Mouse (Mus musculus) hindbrain, embryonic 10.5 days (tissue): Measurements from ENCODE around the gene Myo1a. TPM values are rescaled to one million over a fixed set of nuclear protein-coding genes. Genes with fewer than 3 reads are reported as not detected.
"Not testable (repeated sequence)": the region's sequence is repeated elsewhere in the genome, so short reads cannot be mapped to it uniquely, and the experiment has no call there.

Experiments used
- DNase-seq: peaks from one replicate; pipeline ENCODE4 v3.0.0-alpha.2; 2017; ENCODE audit warnings: low spot score
- H3K27ac ChIP-seq: fragments of 300-500 bp; sonication (generic); 2 replicates; pipeline ENCODE4 v1.5.1; 2016; ENCODE audit warnings: mild to moderate bottlenecking, moderate library complexity
- H3K27me3 ChIP-seq: fragments of 300-500 bp; sonication (generic); 2 replicates; pipeline ENCODE4 v1.6.1; 2016; ENCODE audit warnings: mild to moderate bottlenecking; ENCODE audit not compliant: poor library complexity, insufficient read depth, severe bottlenecking
- H3K36me3 ChIP-seq: fragments of 300-500 bp; sonication (generic); 2 replicates; pipeline ENCODE4 v1.6.1; 2016; ENCODE audit warnings: mild to moderate bottlenecking, moderate library complexity
- H3K4me1 ChIP-seq: fragments of 300-500 bp; sonication (generic); replicated peaks from 2 replicates; pipeline ENCODE4 v1.6.1; 2016; ENCODE audit warnings: mild to moderate bottlenecking
- H3K4me3 ChIP-seq: fragments of 300-500 bp; sonication (generic); 2 replicates; pipeline ENCODE4 v1.5.1; 2016; ENCODE audit warnings: mild to moderate bottlenecking, moderate library complexity
- H3K9me3 ChIP-seq: fragments of 300-500 bp; sonication (generic); 2 replicates; pipeline ENCODE4 v1.6.1; 2016; ENCODE audit warnings: mild to moderate bottlenecking, moderate library complexity
- WGBS: fragments of 180-500 bp; shearing (Covaris S2); methylation state at CpG from one replicate; pipeline ENCODE4 v1.1.7; 2016; 5-methylcytosine and 5-hydroxymethylcytosine counted together
- polyA plus RNA-seq: library from polyadenylated mRNA; unstranded; fragments of >200 nt; fragmentation: Nextera tagmentation; extraction: Ambion mirVana; gene quantifications from 2 replicates; pipeline ENCODE4 v1.2.1, GENCODE M21; 2016

Myo1a gene
- polyA plus RNA-seq, 1 experiment from 2014 or later = 0.51 TPM

DNA sequence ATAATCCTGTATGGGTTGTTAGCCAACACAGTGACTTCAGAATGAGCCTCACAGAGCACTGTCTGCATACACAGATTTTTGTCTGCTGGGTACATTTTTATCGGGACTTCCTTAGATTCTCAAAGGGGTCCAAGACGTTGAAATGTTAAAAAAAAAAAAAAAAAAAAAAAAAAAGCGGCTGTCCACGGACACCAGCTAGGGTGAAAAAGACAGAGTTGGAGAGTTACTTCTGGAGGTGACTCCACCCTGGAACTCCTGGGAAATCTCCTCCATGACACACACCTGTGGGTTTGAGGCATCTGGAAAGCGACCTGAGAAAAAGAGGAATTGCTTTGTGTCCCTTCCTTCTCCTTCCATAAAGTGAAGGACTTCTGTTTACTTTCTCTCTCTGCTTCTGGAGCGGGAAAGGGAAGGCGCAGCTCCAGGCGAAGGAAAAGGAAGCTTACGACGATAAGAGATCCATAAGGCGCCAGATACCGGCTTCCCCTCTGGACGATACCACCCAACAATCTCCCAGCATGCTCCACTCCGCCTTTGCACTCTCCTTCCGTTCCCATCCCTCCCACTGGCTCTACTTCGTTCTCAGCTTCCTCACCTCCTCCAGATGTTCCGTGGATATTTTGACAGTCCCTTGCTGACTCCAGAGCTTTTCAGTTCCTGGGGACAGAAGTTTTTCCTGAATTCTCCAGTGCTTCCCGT is 50.9 kb downstream of the Myo1a start:
- Histone ChIP-seq H3K27me3 (no peaks in the 10 kb centered on the region), H3K4me3 (peak overlapping the region; percentile 26)
- WGBS = 53% methylated on average over 18 of the region's 18 CpGs

DNA sequence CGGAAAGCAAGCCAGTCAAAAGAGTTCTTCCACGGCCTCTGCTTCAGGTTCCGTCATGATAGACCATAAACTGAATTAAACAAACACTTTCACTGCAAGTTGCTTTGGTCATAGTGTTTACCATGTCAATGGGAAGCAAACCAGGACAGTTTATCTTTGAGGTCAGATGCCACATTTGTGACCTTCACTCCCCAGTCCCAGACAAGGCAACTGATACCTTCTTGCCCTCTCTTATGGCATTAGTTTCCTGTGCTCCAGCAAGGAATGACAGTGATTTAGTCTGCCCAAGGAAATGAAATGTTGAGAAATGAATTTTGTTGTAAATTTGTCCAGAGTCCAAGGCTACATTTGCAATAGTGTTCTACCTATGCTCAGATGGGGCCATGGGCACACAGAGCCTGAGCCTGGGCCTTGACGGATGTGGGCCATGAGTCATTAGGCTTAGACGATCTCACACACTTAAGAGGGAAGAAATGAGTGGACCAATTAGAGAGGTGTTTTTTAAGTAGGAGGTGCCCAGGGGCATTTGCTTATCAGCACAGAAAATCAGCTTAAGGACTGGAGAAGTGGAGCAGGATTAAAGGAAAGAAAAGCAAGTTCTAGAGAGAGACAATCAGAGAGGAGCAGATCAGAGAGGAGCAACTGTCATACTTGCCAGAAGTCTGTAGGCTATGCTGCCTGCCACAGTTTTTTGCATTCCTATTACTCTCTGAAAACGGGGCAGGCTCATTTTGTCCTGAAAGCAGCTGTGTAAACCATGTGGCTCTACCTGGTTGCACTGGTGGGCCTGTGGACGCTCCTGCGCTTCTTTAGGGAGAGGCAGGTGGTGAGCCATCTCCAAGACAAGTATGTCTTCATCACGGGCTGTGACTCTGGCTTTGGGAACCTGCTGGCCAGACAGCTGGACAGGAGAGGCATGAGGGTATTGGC is 54.5 kb downstream of the Myo1a start, which contains the start of the genes Rdh1 and Rdh16f1:
Gene Rdh1, plus strand, starts transcription at position 541 of the 930 bp plus-strand sequence.
Gene Rdh16f1, plus strand, starts transcription at position 607 of the 930 bp plus-strand sequence.
- H3K9me3 ChIP-seq = no peaks in the 10 kb centered on the region
- no peak for DNase-seq
- no peak within 1 kb of the TSS for H3K4me3 ChIP-seq
- H3K4me1 ChIP-seq = 0 out of 2 replicates have a peak, but pooled peaks cover 6% of the 10 kb centered on the region
- H3K27ac ChIP-seq = no peak within 1 kb of the TSS
- H3K27me3 ChIP-seq = no peaks in the 10 kb centered on the region
- H3K36me3 ChIP-seq = no peaks in the 10 kb centered on the region
- WGBS = 81% methylated on average over 9 of the region's 9 CpGs

More for the DNA sequence above, 50.9 kb downstream of the Myo1a start:
- DNase-seq = no peak
- Histone ChIP-seq H3K27ac (no peak overlapping the region), H3K9me3 (no peaks in the 10 kb centered on the region), H3K4me1 (peaks cover 6% of the 10 kb centered on the region; the same call in 1 of the 2 replicates), H3K36me3 (no peaks in the 10 kb centered on the region)

DNA sequence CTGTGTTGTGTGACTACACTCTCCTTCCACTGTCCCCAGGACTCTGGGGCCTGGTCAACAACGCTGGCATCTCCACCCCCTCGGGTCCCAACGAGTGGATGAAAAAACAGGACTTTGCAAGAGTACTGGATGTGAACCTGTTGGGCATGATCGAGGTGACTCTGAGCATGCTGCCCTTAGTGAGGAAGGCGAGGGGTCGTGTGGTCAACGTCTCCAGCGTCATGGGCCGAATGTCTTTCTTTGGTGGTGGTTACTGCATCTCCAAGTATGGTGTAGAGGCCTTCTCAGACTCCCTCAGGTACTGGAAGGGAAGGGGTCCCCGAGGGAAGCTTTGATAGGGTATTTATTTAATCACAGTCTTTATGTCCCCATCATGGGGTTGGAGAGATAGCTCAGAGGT is 58.0 kb downstream of the Myo1a start:
- DNase-seq, H3K4me3 ChIP-seq, H3K27ac ChIP-seq, H3K36me3 ChIP-seq, H3K9me3 ChIP-seq, H3K27me3 ChIP-seq, H3K4me1 ChIP-seq: not testable (repeated sequence)
- WGBS = 89% methylated on average over 10 of the region's 10 CpGs

DNA sequence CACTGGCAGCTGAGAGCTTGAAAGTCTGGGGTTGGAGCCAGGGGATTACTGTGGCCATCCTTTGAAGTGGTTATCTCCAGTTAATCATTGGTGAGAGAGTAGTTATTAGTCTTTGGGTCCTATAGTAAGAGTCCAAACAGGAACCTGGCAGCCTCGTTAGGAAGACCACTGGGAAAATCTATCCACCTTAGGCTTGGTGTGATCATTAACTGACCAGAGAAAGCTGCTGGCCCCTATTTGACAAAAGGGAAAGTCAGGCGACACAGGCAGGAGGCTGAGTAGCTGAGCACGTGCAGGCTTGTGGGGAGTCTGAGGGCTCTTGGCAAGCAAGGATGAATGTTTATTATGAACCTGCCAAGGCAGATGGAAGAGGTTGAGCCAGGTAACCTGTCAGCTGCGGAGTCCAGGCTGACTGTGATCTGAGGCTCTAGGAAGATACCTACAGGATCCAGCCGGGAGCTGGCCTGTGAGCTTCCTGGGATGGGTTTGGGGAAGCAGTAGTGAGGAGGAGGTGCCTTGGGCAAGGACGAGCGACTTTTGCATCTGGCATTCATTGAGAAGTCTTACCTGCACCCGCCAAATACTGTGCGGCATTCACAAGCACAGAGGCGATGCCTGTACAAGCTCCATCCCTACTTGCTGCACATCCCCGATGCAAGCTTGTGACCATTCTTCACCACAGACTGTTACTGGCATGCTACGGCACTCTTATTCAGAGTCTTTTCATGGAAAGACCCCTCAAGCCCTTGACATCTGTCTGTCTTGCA is 59.1 kb downstream of the Myo1a start:
- no peak for DNase-seq
- Histone ChIP-seq H3K9me3 (no peaks in the 10 kb centered on the region), H3K4me3 (no peak overlapping the region), H3K36me3 (no peaks in the 10 kb centered on the region), H3K27ac (no peak overlapping the region), H3K27me3 (no peaks in the 10 kb centered on the region), H3K4me1 (no peaks in the 10 kb centered on the region)
- WGBS = 79% methylated on average over 12 of the region's 12 CpGs

DNA sequence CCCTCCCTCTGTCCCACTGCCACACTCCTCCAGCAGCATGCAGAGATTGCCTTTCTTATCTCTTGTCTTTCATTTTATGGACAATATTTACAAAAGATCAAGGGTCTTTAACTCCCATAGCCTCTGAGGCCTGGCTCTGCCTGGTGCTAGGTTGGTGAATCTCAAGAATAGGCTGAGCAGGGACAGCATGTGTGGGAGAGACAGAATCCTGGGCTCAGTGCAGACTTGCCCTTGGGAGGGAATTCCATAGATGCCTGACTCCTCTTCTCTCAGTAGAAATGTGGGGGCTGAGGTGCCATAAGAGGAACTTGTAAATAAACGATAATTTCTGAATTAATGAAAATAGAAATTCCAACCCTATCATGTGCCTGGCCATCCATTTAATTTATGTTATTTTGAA is 61.6 kb downstream of the Myo1a start:
- H3K27me3 ChIP-seq = no peaks in the 10 kb centered on the region
- H3K4me1 ChIP-seq = no peaks in the 10 kb centered on the region
- DNase-seq = no peak
- H3K36me3 ChIP-seq = no peaks in the 10 kb centered on the region
- H3K4me3 ChIP-seq = no peak overlapping the region
- H3K9me3 ChIP-seq = no peaks in the 10 kb centered on the region
- WGBS = 85% methylated on average over 1 of the region's 1 CpGs
- no peak overlapping the region for H3K27ac ChIP-seq

Other genes with a start within 250 kb of the Myo1a start
- gene Stac3, start 203.5 kb upstream of the Myo1a start, polyA plus RNA-seq = 0.72 and 1.5 TPM in 2 replicates
- gene Ndufa4l2, start 190.2 kb upstream of the Myo1a start, polyA plus RNA-seq = 8.1 and 10.5 TPM in 2 replicates
- 103 and 118 TPM in 2 replicates for gene Shmt2, start 182.7 kb upstream of the Myo1a start, polyA plus RNA-seq
- gene Nxph4, start 170.6 kb upstream of the Myo1a start, polyA plus RNA-seq = 23.1 and 70.9 TPM in 2 replicates
- gene Lrp1, start 84.0 kb upstream of the Myo1a start, polyA plus RNA-seq = 55.7 and 71.7 TPM in 2 replicates
- 8.9 and 9.5 TPM in 2 replicates for gene Stat6, start 62.2 kb upstream of the Myo1a start, polyA plus RNA-seq
- gene Nemp1, start 38.3 kb upstream of the Myo1a start, polyA plus RNA-seq = 7.7 and 10.2 TPM in 2 replicates
- 6.6 and 6.8 TPM in 2 replicates for gene Nab2, start 36.6 kb upstream of the Myo1a start, polyA plus RNA-seq
- not detected in 2 replicates for gene Tac2, start 19.3 kb downstream of the Myo1a start, polyA plus RNA-seq
- gene Zbtb39, start 34.4 kb downstream of the Myo1a start, polyA plus RNA-seq = 4.4 and 4.7 TPM in 2 replicates
- 0.43 and 0.52 TPM in 2 replicates for gene Gpr182, start 46.6 kb downstream of the Myo1a start, polyA plus RNA-seq
- not detected in 2 replicates for gene Rdh1, start 54.6 kb downstream of the Myo1a start, polyA plus RNA-seq
- 0.11 TPM in 1 of 2 replicates, not detected in the other for gene Rdh16f1, start 54.6 kb downstream of the Myo1a start, polyA plus RNA-seq
- not detected in 2 replicates for gene Rdh9, start 71.2 kb downstream of the Myo1a start, polyA plus RNA-seq
- not detected in 2 replicates for gene Rdh16, start 96.0 kb downstream of the Myo1a start, polyA plus RNA-seq
- gene Rdh19, start 144.8 kb downstream of the Myo1a start, polyA plus RNA-seq = not detected in 2 replicates
- not detected in 2 replicates for gene Rdh16f2, start 161.3 kb downstream of the Myo1a start, polyA plus RNA-seq
- gene Rdh7, start 183.6 kb downstream of the Myo1a start, polyA plus RNA-seq = not detected in 2 replicates
- gene Sdr9c7, start 193.3 kb downstream of the Myo1a start, polyA plus RNA-seq = not detected in 2 replicates